Mouse (Mus musculus): Measurements from ENCODE around the gene Gm49380. TPM values are rescaled to one million over a fixed set of nuclear protein-coding genes. Genes with fewer than 3 reads are reported as not detected.
A peak's percentile ranks its signal among the peaks of the same experiment; 100 is the strongest.

The Gm49380 gene
- polyA plus RNA-seq, 1 experiment = 0.05 TPM

- H3K4me3 ChIP-seq (ENCODE audit: insufficient read depth, poor library complexity, severe bottlenecking) = no peak overlapping the region
- H3ac ChIP-seq (ENCODE audit: control insufficient read depth, insufficient read length, low read depth) = no peak overlapping the region
- no peaks in the 10 kb centered on the region for H3K79me3 ChIP-seq (ENCODE audit: low read depth)
- no peak for TF ChIP-seq MYOG (IDR thresholded peaks at IDR 0.05; ENCODE audit: control insufficient read depth, extremely low read depth, insufficient read length)
- TF ChIP-seq USF1 (IDR thresholded peaks at IDR 0.05; ENCODE audit: low read depth) = no peak
- TF ChIP-seq FOSL1 (IDR thresholded peaks at IDR 0.05; ENCODE audit: insufficient read depth, low read length, poor library complexity, severe bottlenecking) = no peak
- no peak for TF ChIP-seq MAX (IDR thresholded peaks at IDR 0.05)
- TF ChIP-seq MYOD1 (IDR thresholded peaks at IDR 0.05; ENCODE audit: control insufficient read depth, insufficient read length, low read depth) = no peak
- TF ChIP-seq CTCF (IDR thresholded peaks at IDR 0.05; ENCODE audit: control insufficient read depth, insufficient read depth, insufficient read length) = no peak
- no peak for TF ChIP-seq CEBPB (IDR thresholded peaks at IDR 0.05; ENCODE audit: low read depth)
- no peaks in the 10 kb centered on the region for H3K27me3 ChIP-seq (ENCODE audit: control insufficient read depth, insufficient read depth, insufficient read length)
- no peaks in the 10 kb centered on the region for H3K79me2 ChIP-seq (ENCODE audit: control insufficient read depth, insufficient read depth)
- no peaks in the 10 kb centered on the region for H3K36me3 ChIP-seq (ENCODE audit: control insufficient read depth, insufficient read depth)
Measured at GRCm38 (mm10) chr9:44096536-44096935, 16.8 kb downstream of the Gm49380 start.

GRCm38 (mm10) chr9:44095781-44096180 is 17.5 kb downstream of the Gm49380 start:
- Histone ChIP-seq H3K27me3 (ENCODE audit: control insufficient read depth, insufficient read depth, insufficient read length) (no peaks in the 10 kb centered on the region), H3K4me3 (ENCODE audit: insufficient read depth, poor library complexity, severe bottlenecking) (no peak overlapping the region), H3K79me3 (ENCODE audit: low read depth) (no peaks in the 10 kb centered on the region), H3K79me2 (ENCODE audit: control insufficient read depth, insufficient read depth) (no peaks in the 10 kb centered on the region), H3K36me3 (ENCODE audit: control insufficient read depth, insufficient read depth) (no peaks in the 10 kb centered on the region), H3ac (ENCODE audit: control insufficient read depth, insufficient read length, low read depth) (no peak overlapping the region)
- TF ChIP-seq MYOG (IDR thresholded peaks at IDR 0.05; ENCODE audit: control insufficient read depth, extremely low read depth, insufficient read length) (no peak), CEBPB (IDR thresholded peaks at IDR 0.05; ENCODE audit: low read depth) (no peak), MAX (IDR thresholded peaks at IDR 0.05) (no peak), CTCF (IDR thresholded peaks at IDR 0.05; ENCODE audit: control insufficient read depth, insufficient read depth, insufficient read length) (no peak), FOSL1 (IDR thresholded peaks at IDR 0.05; ENCODE audit: insufficient read depth, low read length, poor library complexity, severe bottlenecking) (no peak), USF1 (IDR thresholded peaks at IDR 0.05; ENCODE audit: low read depth) (no peak), MYOD1 (IDR thresholded peaks at IDR 0.05; ENCODE audit: control insufficient read depth, insufficient read length, low read depth) (no peak)

GRCm38 (mm10) chr9:44094737-44095136 is 18.6 kb downstream of the Gm49380 start:
- TF ChIP-seq MYOD1 (IDR thresholded peaks at IDR 0.05; ENCODE audit: control insufficient read depth, insufficient read length, low read depth) (no peak), USF1 (IDR thresholded peaks at IDR 0.05; ENCODE audit: low read depth) (no peak), CEBPB (IDR thresholded peaks at IDR 0.05; ENCODE audit: low read depth) (no peak), MYOG (IDR thresholded peaks at IDR 0.05; ENCODE audit: control insufficient read depth, extremely low read depth, insufficient read length) (no peak), CTCF (IDR thresholded peaks at IDR 0.05; ENCODE audit: control insufficient read depth, insufficient read depth, insufficient read length) (no peak), FOSL1 (IDR thresholded peaks at IDR 0.05; ENCODE audit: insufficient read depth, low read length, poor library complexity, severe bottlenecking) (no peak), MAX (IDR thresholded peaks at IDR 0.05) (no peak)
- no peak overlapping the region for H3ac ChIP-seq (ENCODE audit: control insufficient read depth, insufficient read length, low read depth)

GRCm38 (mm10) chr9:44093612-44094503 is 19.4 kb downstream of the Gm49380 start:
- no peak overlapping the region for H3ac ChIP-seq (ENCODE audit: control insufficient read depth, insufficient read length, low read depth)
- TF ChIP-seq CEBPB (IDR thresholded peaks at IDR 0.05; ENCODE audit: low read depth) = no peak
- peak; percentile 92 for TF ChIP-seq CTCF (IDR thresholded peaks at IDR 0.05; ENCODE audit: control insufficient read depth, insufficient read depth, insufficient read length)
- TF ChIP-seq MAX (IDR thresholded peaks at IDR 0.05) = no peak
- no peak for TF ChIP-seq MYOD1 (IDR thresholded peaks at IDR 0.05; ENCODE audit: control insufficient read depth, insufficient read length, low read depth)
- no peak for TF ChIP-seq FOSL1 (IDR thresholded peaks at IDR 0.05; ENCODE audit: insufficient read depth, low read length, poor library complexity, severe bottlenecking)
- TF ChIP-seq MYOG (IDR thresholded peaks at IDR 0.05; ENCODE audit: control insufficient read depth, extremely low read depth, insufficient read length) = no peak
- TF ChIP-seq USF1 (IDR thresholded peaks at IDR 0.05; ENCODE audit: low read depth) = no peak
- no peaks in the 10 kb centered on the region for H3K79me3 ChIP-seq (ENCODE audit: low read depth)
- H3K36me3 ChIP-seq (ENCODE audit: control insufficient read depth, insufficient read depth) = no peaks in the 10 kb centered on the region
- no peaks in the 10 kb centered on the region for H3K79me2 ChIP-seq (ENCODE audit: control insufficient read depth, insufficient read depth)
- no peak overlapping the region for H3K4me3 ChIP-seq (ENCODE audit: insufficient read depth, poor library complexity, severe bottlenecking)
- H3K27me3 ChIP-seq (ENCODE audit: control insufficient read depth, insufficient read depth, insufficient read length) = no peaks in the 10 kb centered on the region

More at GRCm38 (mm10) chr9:44094737-44095136, 18.6 kb downstream of the Gm49380 start:
- Histone ChIP-seq H3K79me3 (ENCODE audit: low read depth) (no peaks in the 10 kb centered on the region), H3K36me3 (ENCODE audit: control insufficient read depth, insufficient read depth) (no peaks in the 10 kb centered on the region), H3K4me3 (ENCODE audit: insufficient read depth, poor library complexity, severe bottlenecking) (no peak overlapping the region), H3K79me2 (ENCODE audit: control insufficient read depth, insufficient read depth) (no peaks in the 10 kb centered on the region), H3K27me3 (ENCODE audit: control insufficient read depth, insufficient read depth, insufficient read length) (no peaks in the 10 kb centered on the region)

- no peak overlapping the region for H3K4me3 ChIP-seq (ENCODE audit: insufficient read depth, poor library complexity, severe bottlenecking)
- H3K36me3 ChIP-seq (ENCODE audit: control insufficient read depth, insufficient read depth) = no peaks in the 10 kb centered on the region
- H3K27me3 ChIP-seq (ENCODE audit: control insufficient read depth, insufficient read depth, insufficient read length) = no peaks in the 10 kb centered on the region
- no peaks in the 10 kb centered on the region for H3K79me2 ChIP-seq (ENCODE audit: control insufficient read depth, insufficient read depth)
- TF ChIP-seq MAX (IDR thresholded peaks at IDR 0.05) = no peak
- no peak for TF ChIP-seq USF1 (IDR thresholded peaks at IDR 0.05; ENCODE audit: low read depth)
- no peak for TF ChIP-seq CTCF (IDR thresholded peaks at IDR 0.05; ENCODE audit: control insufficient read depth, insufficient read depth, insufficient read length)
- TF ChIP-seq MYOD1 (IDR thresholded peaks at IDR 0.05; ENCODE audit: control insufficient read depth, insufficient read length, low read depth) = no peak
- no peak for TF ChIP-seq FOSL1 (IDR thresholded peaks at IDR 0.05; ENCODE audit: insufficient read depth, low read length, poor library complexity, severe bottlenecking)
- no peak for TF ChIP-seq MYOG (IDR thresholded peaks at IDR 0.05; ENCODE audit: control insufficient read depth, extremely low read depth, insufficient read length)
- TF ChIP-seq CEBPB (IDR thresholded peaks at IDR 0.05; ENCODE audit: low read depth) = no peak
- H3ac ChIP-seq (ENCODE audit: control insufficient read depth, insufficient read length, low read depth) = no peak overlapping the region
- no peaks in the 10 kb centered on the region for H3K79me3 ChIP-seq (ENCODE audit: low read depth)
Measured at GRCm38 (mm10) chr9:44088877-44089608, 24.3 kb downstream of the Gm49380 start.

Data from C2C12 (cell line).